Mouse (Mus musculus) embryonic stem cell, embryonic (primary cell): ENCODE measurements around the gene Ddr1.

Experiments used
- CTCF ChIA-PET, 4 experiments: fragments of 300-600 bp in 2 of 4; fragments of 350-600 bp in 2 of 4; sonication (Branson Sonifier 250); formaldehyde crosslinking; loops; one replicate each; lab custom pipeline; 2022; ENCODE audit warnings: inconsistent platforms in 2 of 4; lab: Charles Lee
- POLR2A ChIA-PET, 4 experiments: fragments of 300-600 bp in 2 of 4; fragments of 350-600 bp in 2 of 4; sonication (Branson Sonifier 250); formaldehyde crosslinking; loops; one replicate each; lab custom pipeline; 2022; ENCODE audit warnings: antibody characterized with exemption in 4 of 4, inconsistent platforms in 1 of 4; lab: Charles Lee

The Ddr1 gene

GRCm38 (mm10) chr17:35703751-35704271 lies 610 bp downstream of the Ddr1 start:
- ChIA-PET POLR2A (interaction anchor here in 3 of 4 experiments (0.6 to 2.3 kb wide), 15 partner anchors 8 to 216 kb away, joined by 3 to 13 read pairs (median 5); partner anchors contain the start of gene Mdc1 (in 1 of the 3)), CTCF (interaction anchor here (0.6 to 3.4 kb wide), 20 partner anchors 9 to 1344 kb away, joined by 3 to 31 read pairs (median 4); no protein-coding TSS in a partner anchor)

DNA sequence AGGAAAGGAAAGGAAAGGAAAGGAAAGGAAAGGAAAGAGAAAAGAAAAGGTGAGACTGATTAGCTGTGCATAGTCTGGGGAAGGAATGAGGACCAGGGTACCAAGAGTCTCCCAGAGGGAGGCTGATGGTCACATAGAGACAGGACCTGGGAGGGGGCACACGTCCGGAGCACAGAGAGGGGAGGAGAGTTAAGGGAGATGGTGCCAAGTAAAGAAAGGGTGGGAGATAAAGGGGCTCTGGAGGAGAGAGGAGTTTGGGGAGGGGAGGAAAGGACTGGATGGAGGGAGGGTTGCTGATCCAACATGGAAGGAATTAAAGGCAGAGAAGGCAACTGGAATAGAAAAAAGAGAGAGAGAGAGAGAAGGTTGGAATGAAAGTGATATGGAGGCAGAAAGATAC lies 1.4 kb downstream of the Ddr1 start:
- ChIA-PET CTCF (interaction anchor here in 3 of 4 experiments (0.5 to 3.4 kb wide), 12 partner anchors 8 to 1345 kb away, joined by 3 to 31 read pairs (median 8); no protein-coding TSS in a partner anchor), POLR2A (interaction anchor here in 2 of 4 experiments (1.2 to 2.3 kb wide), 10 partner anchors 9 to 138 kb away, joined by 3 to 13 read pairs (median 6); partner anchors contain the start of gene Mdc1 (in 2 of the 2))

DNA sequence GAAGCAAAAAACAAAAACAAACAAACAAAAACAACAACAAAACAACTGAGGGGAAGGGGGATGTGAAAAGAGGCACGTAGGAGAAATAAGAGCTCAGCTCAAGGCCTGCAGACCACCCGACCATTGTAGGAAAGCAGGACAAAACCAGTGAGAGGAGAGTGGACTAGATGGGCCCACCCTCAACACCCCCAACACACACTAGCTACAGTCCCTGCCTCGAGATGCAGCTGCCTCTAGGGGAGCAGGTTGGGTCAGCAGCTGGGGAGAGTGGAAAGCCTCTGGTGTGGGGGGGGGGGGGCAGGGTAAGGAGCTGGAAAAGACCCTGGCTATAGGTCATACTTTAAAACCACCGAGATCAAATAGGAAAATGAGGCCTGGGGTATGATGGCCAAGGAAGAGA lies 1.8 kb downstream of the Ddr1 start:
- ChIA-PET POLR2A (interaction anchor here in 3 of 4 experiments (0.6 to 2.3 kb wide), 17 partner anchors 9 to 139 kb away, joined by 3 to 13 read pairs (median 3); partner anchors contain the start of gene Mdc1 (in 2 of the 3)), CTCF (interaction anchor here in 2 of 4 experiments (0.5 to 3.2 kb wide), 6 partner anchors 9 to 375 kb away, joined by 3 to 17 read pairs (median 4); no protein-coding TSS in a partner anchor)

GRCm38 (mm10) chr17:35701978-35702461 lies 2.4 kb downstream of the Ddr1 start:
- CTCF ChIA-PET, result interaction anchor here (0.6 to 3.2 kb wide), 13 partner anchors 10 to 295 kb away, joined by 3 to 17 read pairs (median 3); no protein-coding TSS in a partner anchor

DNA sequence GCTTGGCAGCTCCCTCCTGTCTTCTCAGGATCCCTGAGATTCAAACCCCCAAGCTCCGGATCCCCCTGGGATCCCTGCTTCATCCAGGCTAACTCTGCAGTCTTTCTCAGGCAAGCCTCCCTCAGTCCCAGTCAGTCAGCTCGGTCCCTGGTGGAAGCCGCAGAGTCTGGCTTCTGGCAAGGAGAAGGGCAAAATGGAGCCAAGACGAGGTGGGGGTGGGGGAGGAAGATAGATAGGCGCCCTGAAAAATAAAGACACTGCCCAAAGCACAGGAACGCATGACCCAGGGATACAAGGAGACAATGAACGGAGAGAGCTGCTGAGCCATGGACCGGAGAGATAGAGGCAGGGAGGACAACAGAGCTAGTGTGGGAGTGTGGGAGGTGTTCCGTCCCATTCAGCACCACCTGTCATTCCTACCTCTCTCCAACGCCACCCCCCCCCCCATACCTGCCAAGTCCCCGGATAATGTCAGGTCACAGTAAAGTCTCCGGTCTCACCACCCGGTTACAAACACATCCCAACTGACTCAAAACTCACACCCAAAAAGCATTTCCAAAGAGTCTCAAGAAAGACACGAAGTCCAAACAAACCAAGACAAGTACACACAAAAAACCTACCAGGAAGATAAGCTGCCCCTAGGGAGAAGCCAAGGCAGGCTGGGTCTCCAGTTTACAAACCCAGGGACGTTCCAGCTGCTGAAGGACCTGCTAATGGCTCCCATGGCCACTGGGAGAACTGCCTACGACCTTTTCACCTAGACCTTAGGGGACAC lies 3.0 kb downstream of the Ddr1 start:
- CTCF ChIA-PET, result interaction anchor here (0.5 to 3.2 kb wide), 21 partner anchors 10 to 296 kb away, joined by 3 to 17 read pairs (median 3); no protein-coding TSS in a partner anchor
- POLR2A ChIA-PET, result interaction anchor here in 3 of 4 experiments (0.6 to 2.3 kb wide), 33 partner anchors 10 to 543 kb away, joined by 3 to 13 read pairs (median 3); partner anchors contain the start of genes Flot1 (in 1 of the 3), Mdc1 (in 1 of the 3), Mrps18b (in 1 of the 3) and Ppp1r10 (in 1 of the 3)

More at GRCm38 (mm10) chr17:35701978-35702461, 2.4 kb downstream of the Ddr1 start:
- POLR2A ChIA-PET, result interaction anchor here in 3 of 4 experiments (0.6 to 2.3 kb wide), 33 partner anchors 10 to 542 kb away, joined by 3 to 13 read pairs (median 3); partner anchors contain the start of genes Mdc1 (in 2 of the 3), Flot1 (in 1 of the 3), Mrps18b (in 1 of the 3) and Ppp1r10 (in 1 of the 3)

DNA sequence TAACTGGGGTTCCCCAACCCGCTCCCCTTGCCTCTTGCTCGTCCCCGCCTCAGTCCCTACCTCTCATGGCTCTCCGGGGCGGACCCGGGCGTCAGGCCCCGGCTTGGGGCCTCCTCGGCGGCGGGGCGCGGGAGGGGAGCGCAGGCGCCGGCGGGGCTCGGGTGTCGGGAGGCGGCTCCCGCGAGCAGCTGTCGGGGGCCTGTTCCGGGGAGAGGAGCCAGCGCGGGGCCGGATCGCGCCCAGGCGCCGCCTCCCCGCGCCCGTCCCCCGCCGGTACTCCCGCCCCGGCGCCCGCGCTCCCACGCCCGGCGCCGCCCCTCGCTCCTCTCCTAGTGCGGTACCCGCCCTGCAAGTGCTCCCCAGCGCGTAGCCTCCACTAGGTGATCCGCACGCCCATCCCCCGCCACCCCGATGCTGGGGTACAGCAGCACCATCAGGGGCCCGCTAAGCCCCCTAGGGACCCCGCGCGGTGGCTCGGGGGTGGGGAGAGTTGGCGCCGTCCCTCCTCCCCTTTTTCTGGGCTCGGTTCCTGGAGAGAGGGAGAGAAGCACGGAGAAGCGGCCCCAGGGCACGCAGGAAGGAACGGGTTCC lies 4.0 kb downstream of the Ddr1 start:
- ChIA-PET CTCF (interaction anchor here (0.5 to 3.2 kb wide), 9 partner anchors 10 to 174 kb away, joined by 3 to 17 read pairs (median 5); no protein-coding TSS in a partner anchor), POLR2A (interaction anchor here in 3 of 4 experiments (0.6 to 2.3 kb wide), 12 partner anchors 11 to 280 kb away, joined by 3 to 13 read pairs (median 4); partner anchors contain the start of gene Flot1 (in 1 of the 3))

DNA sequence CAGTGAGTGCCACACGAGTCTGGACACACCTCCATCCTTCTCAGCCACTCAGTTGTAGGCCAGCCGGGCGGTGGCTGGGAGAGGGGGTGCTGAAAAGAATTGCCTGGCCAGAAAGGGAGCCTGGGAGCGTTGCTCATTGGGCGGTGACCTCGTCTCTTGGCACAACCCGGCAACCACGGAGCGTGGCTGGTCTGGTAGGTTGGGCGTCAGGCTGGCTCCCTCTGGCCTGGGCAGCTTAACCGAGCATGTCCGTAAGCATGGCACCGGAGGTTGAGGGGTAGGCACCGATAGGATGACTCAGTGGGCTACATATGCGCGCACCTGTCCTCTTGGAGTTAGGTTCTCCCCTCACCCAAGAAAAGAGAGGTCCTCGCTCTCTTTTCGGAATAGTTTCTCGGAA lies 4.5 kb downstream of the Ddr1 start:
- ChIA-PET CTCF (interaction anchor here in 1 of 4 experiments (0.6 to 3.2 kb wide), 2 partner anchors 39 to 126 kb away, joined by 3 to 17 read pairs; no protein-coding TSS in a partner anchor), POLR2A (no interaction called here)

GRCm38 (mm10) chr17:35698501-35698883 lies 5.9 kb downstream of the Ddr1 start:
- ChIA-PET CTCF (interaction anchor here in 2 of 4 experiments (0.9 to 2.1 kb wide), 7 partner anchors 13 to 63 kb away, joined by 3 to 7 read pairs (median 4); no protein-coding TSS in a partner anchor), POLR2A (interaction anchor here in 3 of 4 experiments (0.5 to 2.1 kb wide), 14 partner anchors 8 to 221 kb away, joined by 3 to 10 read pairs (median 3); partner anchors contain the start of gene Ier3 (in 1 of the 3))

DNA sequence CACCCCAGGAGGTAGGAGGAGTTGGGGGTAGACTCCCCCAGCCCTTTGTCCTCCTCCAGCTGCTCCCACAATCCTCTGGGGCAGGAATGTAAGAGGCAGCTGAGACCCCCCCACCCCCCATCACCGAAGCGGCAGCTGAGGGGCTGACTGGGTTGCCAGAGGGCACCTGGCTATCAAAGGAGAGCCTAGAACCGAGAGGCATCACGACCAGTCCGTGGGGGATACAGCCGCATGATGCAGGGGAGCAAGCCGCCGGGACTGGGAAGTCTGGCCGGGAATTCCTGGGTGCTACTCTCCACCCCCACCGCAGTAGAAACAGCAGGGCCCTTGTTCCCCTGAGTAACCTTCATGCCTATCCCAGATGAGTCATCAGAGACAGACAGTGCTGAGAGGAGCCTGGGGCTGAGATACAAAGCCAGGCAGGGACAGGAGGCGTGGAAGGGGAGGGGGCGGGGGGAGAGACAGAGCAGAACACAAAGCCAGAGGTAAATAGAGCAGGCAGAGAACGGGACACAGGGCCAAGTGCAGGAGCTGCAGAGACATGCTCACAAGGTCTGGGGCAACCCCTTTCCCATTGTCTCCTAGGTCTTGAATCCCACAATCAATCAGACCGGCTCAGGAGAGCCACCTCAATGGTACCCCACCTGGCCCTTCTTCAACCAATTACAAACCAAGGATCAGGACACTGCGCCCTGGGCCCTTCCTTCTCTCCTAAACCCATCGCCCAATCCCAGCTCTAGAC lies 6.5 kb downstream of the Ddr1 start:
- ChIA-PET CTCF (interaction anchor here in 2 of 4 experiments (0.9 to 2.1 kb wide), 7 partner anchors 14 to 63 kb away, joined by 3 to 7 read pairs (median 4); no protein-coding TSS in a partner anchor), POLR2A (interaction anchor here in 3 of 4 experiments (0.6 to 2.1 kb wide), 18 partner anchors 8 to 221 kb away, joined by 3 to 10 read pairs (median 3); partner anchors contain the start of gene Ier3 (in 2 of the 3))

GRCm38 (mm10) chr17:35697429-35697758 lies 7.0 kb downstream of the Ddr1 start:
- ChIA-PET POLR2A (interaction anchor here in 3 of 4 experiments (0.6 to 2.1 kb wide), 9 partner anchors 12 to 176 kb away, joined by 3 to 10 read pairs (median 3); partner anchors contain the start of genes Gtf2h4 (in 1 of the 3) and Ier3 (in 1 of the 3)), CTCF (interaction anchor here in 2 of 4 experiments (0.5 to 4.7 kb wide), 5 partner anchors 14 to 64 kb away, joined by 3 to 43 read pairs (median 5); no protein-coding TSS in a partner anchor)

DNA sequence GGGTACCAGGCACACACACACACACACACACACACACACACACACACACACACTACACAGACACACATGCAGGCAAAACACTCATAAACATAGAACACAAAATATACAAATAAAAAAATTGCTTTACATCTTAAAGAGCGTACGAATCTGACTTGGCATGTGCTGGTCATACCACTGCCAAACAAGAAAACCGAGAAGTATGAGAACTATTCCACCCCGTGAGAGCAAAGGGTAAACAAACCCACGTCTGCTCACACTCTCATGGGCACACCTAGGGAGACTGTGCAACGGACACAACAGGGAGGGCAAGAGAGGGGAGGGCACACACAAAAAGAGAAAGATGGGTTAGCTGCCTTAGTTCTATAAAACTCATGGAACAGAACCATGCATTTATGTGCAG lies 7.7 kb downstream of the Ddr1 start:
- CTCF ChIA-PET, result interaction anchor here in 3 of 4 experiments (0.5 to 4.7 kb wide), 5 partner anchors 40 to 129 kb away, joined by 3 to 43 read pairs (median 6); no protein-coding TSS in a partner anchor
- POLR2A ChIA-PET, result interaction anchor here in 2 of 4 experiments (0.5 to 1.8 kb wide), 7 partner anchors 18 to 495 kb away, joined by 3 to 4 read pairs (median 3); partner anchors contain the start of genes Gtf2h4 (in 1 of the 2) and Ier3 (in 1 of the 2)

- CTCF ChIA-PET, result interaction anchor here (0.6 to 4.7 kb wide), 34 partner anchors 9 to 184 kb away, joined by 3 to 43 read pairs (median 4); partner anchors contain the start of genes Ddr1 (in 1 of the 4) and Dhx16 (in 1 of the 4)
- POLR2A ChIA-PET, result interaction anchor here in 2 of 4 experiments (0.5 to 1.8 kb wide), 4 partner anchors 9 to 163 kb away, joined by 3 to 4 read pairs (median 3); partner anchors contain the start of gene Ddr1 (in 1 of the 2)
Measured at GRCm38 (mm10) chr17:35695289-35695688, 9.1 kb downstream of the Ddr1 start.

DNA sequence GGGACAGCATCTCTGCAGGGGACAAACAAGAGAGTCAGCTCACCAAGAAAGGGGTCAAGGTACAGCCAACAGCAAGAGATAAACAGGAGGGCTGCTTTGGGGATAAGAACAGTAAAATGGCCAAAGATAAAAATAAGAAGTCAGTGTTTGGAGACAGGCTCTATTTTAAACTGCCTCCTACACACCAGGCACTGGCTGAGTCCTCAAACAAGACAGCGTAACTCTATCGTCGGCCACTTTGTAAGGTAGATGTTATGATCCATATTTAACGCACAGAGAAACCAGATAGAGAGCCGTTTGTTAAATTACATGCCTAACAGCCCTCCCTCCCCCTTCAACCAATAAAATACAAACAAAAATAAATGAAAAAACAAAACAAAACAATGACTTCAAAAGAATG lies 10.5 kb downstream of the Ddr1 start:
- ChIA-PET CTCF (interaction anchor here in 3 of 4 experiments (0.5 to 4.7 kb wide), 4 partner anchors 13 to 42 kb away, joined by 3 to 43 read pairs (median 14); no protein-coding TSS in a partner anchor), POLR2A (interaction anchor here in 2 of 4 experiments (0.6 to 1.8 kb wide), 3 partner anchors 11 to 269 kb away, joined by 3 to 6 read pairs (median 3); no protein-coding TSS in a partner anchor)

DNA sequence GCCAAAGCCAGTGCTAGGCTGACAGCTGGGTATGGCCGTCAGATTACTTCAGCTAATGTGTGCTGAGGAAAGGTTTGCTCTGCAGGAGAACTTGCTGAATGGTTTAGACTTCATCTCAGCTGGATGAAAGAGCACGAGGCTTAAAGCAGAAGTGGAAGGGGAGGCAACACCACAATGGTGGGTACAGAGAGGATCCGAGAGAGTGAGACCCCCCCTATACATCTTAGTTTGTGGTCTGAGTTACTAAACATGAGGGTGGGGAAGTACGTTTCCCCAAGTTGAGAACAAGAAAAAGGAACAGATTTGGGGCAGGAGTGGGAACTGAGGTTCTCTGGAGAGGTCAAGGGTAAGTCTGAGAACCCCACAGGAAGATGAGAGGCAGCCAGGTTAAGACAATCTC lies 12.1 kb downstream of the Ddr1 start:
- CTCF ChIA-PET, result interaction anchor here in 2 of 4 experiments (1.0 to 1.2 kb wide), 4 partner anchors 19 to 108 kb away, joined by 3 to 6 read pairs (median 4); partner anchors contain the start of gene Gtf2h4 (in 1 of the 2)
- POLR2A ChIA-PET, result interaction anchor here in 1 of 4 experiments (3.1 kb wide), 1 partner anchor 11 kb away, joined by 11 read pairs; no protein-coding TSS in a partner anchor

- ChIA-PET POLR2A (interaction anchor here in 2 of 4 experiments (0.6 to 3.1 kb wide), 6 partner anchors 11 to 329 kb away, joined by 3 to 11 read pairs (median 3); partner anchors contain the start of gene H2-T24 (in 1 of the 2)), CTCF (interaction anchor here in 3 of 4 experiments (0.6 to 1.7 kb wide), 6 partner anchors 18 to 190 kb away, joined by 3 to 7 read pairs (median 5); partner anchors contain the start of gene Gtf2h4 (in 1 of the 3))
Measured at GRCm38 (mm10) chr17:35691811-35692210, 12.6 kb downstream of the Ddr1 start.
